Mouse (Mus musculus): ENCODE measurements around the gene Rpl38. TPM values are rescaled to one million over a fixed set of nuclear protein-coding genes. Genes with fewer than 3 reads are reported as not detected.

Gene Rpl38
- total RNA-seq (2022) = 1,000 to 10,000 TPM in 2 of 4 experiments, 100 to 1,000 TPM in 2; 690 to 1,011 (median 866) TPM

DNA sequence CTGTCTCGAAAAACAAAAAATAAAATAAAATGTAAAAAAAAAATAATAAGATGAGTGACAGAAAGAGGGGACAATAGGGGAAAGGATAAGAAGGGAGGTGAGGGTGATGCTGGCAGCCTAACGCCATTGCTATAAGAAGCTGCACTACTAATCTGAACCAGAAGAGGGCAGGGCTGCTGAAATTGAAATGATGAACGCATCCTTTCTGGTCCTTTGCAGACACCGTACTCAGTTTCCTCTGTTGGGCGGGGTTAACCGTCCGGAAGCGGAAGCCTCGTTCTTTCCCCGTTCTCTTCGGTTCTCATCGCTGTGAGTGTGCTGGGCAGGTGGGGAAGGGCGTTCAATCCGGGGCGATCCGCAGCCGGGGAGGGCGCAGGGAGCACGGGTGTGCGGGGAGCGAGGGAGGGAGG is at the start of gene Rpl38:
TSS of gene Rpl38 (plus strand) at position 224 of the 410 bp plus-strand sequence.
- peak; percentile 92 to 95 for DNase-seq (ENCODE audit: low spot score in 2 of 2)

DNA sequence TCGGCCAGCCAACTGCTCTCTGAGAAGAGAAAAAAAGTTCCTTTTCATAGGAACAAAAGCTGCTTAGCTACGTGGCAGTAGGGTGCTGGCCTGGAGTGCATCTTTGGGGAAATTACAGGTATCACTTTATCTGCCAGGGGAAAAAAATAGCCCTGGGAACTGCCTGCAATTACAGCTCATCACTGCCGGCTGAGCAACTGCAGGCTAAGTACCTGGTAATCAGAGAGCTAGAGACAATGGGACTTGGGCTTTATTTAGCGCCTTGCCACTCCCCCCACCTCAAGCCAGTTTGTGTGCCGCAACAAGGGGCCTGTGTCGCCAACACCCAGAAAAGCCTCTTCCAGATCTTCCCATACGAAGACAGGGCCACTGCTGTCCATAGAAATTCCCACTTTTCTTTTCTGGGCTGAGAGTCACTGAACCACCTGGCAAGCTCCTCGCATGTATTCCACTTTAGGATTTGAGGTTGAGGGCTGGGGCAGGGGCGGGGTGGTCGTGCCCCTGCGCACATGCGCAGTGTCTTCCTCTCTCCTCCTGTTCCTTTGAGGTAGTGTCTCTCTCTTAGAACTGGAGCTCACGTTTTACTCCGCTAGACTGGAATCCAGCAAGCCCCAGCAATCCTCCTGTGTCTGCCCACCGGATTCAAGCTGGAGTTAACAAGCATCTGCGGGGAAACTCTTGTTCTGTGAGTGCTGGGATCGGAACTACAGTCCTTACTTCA is 49.5 kb upstream of the Rpl38 start:
- DNase-seq (ENCODE audit: low spot score in 2 of 2) = no peak

DNA sequence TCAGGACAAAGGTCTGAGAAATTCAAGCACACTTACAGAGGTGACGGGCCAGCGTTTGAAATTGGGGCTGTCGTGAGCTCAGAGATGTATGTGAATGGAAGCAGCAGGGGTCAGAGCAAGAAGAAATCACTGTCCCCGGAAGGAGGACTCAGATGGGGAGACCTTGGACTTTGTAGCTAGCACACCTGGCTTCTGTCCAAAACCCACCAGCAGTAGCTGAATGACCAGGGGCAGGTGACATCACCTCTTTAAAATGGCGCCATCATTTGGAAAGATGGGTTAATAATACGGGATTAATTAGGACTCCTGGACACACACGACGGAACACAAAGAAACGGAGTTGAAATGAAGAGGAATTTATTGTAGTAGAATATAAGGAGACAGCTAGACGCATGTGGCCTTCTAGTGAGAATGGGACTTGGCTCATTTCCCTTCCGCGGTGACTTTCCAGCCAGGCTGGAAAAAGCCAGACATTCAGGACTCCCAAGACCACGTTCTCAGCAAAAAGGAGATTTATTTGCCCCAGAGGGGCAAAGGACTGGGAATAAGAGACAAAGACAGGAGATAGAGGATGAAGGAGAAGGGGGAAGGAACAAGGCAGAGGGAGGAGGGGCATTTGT is 42.1 kb upstream of the Rpl38 start:
- DNase-seq (ENCODE audit: low spot score in 2 of 2) = no peak

DNA sequence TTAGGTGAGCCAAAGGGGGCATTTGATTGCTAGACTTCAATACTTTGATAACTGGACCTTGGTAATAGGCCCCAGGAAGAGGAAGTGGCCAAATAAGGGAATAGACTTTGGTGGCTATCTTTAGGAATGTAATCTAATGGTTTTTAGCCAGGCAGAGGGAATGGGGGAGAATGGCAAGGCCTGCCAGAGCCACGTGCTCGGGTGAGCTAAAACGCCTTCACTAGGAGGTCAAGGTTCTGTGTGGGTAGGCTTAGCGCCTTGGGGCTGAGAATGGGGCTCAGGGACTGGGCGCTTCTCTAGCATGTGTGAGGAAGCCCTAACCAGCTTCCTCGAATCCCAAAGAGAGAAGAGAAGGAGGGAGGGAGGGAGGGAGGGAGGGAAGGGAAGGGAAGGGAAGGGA is 41.3 kb upstream of the Rpl38 start:
- no peak for DNase-seq (ENCODE audit: low spot score in 2 of 2)

DNA sequence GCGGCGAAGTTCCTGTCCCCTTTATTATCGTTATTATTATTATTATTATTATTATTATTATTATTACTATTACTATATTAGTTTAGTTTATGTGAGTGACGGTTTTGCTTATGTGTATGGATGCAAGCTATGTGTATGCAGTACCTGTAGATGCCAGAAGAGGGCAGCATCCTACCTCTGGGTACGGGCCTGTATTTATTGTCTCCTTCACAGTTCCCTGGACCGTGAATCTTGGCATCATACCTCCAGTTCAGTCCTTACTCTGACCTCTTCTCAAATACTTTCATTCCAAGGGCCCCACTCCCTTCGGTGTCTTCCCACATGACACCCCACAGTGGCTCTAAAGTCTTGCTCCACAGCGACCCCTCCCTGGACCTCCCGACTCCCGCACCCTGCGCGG is 40.3 kb upstream of the Rpl38 start:
- DNase-seq (ENCODE audit: low spot score in 2 of 2) = no peak

DNA sequence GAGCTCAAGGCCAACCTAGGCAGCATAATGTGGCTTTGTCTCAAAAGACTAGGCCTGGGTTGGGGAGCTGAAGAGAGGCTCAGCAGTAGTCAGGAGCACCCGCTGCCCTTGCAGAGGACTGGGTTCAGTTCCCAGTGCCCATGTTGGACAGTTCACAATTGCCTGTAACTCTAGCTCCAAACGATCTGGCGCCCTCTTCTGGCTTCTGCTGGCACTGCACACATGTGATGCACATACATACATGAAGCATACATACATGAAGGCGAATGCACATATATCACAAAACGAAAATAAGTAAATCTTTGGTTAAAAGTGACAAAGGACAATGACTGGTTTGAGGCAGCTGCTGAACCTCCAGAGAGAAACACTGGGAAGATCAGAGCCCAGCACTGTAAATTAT is 38.3 kb upstream of the Rpl38 start:
- no peak for DNase-seq (ENCODE audit: low spot score in 2 of 2)

DNA sequence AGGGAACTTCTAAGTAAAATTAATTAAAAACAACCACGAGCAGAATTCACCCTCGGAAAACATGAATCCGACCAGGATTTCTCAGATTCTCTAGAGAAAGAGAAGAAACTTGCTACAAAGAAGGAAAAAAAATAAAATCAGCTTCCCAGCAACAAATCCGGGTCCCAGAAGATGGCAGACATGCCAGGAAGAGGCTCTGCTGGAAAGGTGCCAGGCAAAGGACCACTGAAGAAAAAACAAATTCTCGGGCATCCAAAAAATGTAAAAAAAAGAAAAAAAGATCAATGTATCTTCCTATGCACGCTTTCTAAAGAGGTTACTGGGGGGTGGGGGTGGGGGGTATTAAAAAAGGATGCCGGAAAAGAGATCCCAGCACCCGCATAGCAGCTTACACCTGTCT is 36.1 kb upstream of the Rpl38 start:
- no peak for DNase-seq (ENCODE audit: low spot score in 2 of 2)

DNA sequence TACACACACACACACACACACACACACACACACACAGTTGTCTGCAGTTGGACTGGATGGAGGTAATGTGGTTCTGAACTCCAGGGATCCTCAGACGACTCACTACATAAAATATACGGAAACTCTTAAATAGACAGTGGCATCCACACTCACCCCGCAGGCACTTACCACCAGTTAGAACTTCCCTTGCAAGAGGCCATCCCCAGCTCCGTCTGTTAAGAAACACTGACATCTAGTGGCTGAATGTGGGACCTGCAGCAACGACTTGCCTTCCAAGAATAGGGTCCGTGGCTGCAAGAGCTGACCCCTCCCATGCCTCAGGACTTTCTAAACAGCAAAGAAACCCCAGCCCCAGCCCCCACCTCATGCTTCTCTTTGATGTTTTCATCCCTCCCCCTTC is 32.0 kb upstream of the Rpl38 start:
- peak; percentile 77 to 87 for DNase-seq (ENCODE audit: low spot score in 2 of 2)

DNA sequence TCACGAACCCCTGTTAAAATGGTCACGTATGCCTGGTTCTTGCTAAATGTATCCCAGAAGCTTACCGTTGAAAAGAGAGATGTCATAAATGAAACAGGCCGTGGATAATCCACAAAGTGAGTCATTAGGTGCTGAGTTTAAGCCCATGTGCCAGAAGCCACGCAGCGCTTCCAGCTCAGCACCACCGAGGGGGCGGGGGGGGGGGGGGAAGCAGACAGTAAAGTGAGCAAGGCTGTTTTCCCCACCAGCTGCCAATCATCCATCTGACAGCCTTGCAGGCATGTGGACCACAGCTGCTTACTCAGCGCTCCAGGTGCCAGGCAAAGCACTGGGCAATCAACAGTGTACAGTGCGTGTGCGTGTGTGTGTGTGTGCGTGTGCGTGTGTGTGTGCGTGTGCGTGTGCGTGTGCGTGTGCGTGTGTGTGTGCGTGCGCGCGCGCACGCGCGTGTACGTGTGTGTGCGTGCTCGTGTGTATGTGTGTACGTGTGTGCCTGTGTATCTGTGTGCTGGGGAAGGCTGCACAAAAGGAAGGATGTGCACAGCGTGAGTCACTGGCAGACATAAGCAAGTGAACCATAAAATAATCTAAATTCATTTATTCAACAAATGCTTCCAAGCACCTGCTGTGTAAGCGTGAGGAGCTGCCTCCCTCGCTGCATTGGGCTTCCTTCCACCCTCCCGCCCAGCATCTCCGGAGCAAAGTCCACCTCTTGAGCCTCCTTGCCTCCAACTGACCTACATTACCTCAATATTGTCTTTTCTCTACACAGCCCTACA is 31.4 kb upstream of the Rpl38 start:
- DNase-seq (ENCODE audit: low spot score in 2 of 2) = peak in 1 of 2 experiments; percentile 44

DNA sequence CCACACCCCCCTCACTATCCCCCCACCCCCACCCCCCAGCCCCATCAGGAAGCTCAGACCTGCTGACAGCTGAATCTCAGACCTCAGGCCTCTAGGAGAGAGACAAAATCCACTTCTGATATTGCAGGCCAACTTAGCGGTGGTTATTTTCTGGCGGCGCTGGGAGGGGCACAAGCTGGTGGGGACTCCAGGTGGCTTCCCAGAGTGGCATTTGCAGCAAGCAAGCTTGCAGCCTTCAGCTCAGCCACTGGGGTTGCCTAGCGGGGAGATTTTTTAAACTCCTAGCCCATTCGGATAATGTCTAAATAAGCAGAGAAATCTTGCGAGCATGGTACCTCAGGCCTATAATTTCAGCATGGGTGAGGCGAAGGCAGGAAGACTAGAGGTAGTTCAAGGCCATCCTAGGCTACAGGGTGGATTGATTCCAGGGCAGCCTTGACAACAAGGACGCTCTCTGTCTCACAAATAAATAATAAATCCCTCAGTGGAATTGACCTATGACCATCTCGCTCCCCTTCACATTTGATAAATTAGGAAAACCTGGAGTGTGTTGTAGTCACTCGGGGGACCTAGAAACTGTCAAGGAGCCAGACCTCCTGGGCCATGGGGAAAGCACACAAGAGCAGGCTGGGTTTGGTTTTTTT is 29.6 kb upstream of the Rpl38 start:
- DNase-seq (ENCODE audit: low spot score in 2 of 2) = no peak

DNA sequence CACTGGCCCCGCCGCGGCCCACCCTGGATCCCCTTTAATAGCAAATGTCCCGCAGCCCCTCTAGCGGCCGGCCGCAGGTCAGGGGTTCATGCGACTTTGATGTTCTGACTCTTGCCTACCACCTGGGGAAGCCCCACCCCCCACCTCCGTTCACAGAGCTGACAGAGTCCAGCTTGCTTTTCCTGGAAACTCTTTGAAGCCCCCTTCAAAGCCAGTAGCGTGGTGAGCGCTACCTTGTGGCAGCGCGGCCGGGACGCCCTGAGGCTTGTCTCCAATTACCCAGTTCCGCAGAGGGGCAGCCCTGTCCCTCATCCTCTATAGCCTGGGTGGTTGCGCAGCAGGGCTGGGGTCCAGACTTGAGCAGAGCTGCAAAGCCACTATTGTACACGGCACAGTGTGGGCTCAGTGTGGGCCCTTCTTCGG is 28.6 kb upstream of the Rpl38 start:
- DNase-seq (ENCODE audit: low spot score in 2 of 2) = no peak

DNA sequence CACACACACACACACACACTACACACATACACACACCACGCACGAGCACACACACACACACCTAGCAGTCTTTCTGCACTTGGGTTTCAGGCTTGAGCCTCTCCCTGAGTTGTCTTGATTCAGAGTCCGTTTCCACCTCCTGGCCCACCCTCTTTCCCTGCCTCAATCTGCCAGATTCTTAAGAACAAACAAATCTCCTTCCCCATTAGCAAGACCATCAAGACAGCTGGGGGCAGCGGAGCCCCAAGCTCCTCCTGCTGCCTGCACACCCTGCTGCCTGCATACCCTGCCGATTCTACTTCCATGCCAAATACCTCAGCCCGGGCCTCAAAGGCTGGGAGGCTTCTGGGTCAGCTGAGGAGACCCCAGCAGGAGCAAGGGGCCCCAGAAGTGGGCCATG is 27.7 kb upstream of the Rpl38 start:
- no peak for DNase-seq (ENCODE audit: low spot score in 2 of 2)

DNA sequence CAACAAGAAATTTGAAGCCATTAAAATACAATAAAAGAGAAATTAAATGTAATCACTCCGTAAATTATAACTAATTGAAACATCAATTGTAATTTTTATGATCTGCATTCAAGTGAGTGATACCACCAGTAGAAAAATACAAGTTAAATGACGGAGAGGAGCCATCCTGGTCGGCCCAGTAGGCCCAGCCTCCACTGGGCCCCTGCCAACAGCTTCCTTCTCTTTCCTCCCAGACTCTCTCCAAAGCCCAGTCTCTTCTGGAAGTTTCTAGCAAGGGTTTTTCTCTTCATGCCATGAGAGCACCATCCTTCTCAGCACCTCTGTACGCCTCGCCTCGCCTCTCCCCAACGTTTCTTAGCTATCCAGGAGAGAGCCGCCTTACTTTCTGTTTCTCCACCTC is 27.2 kb upstream of the Rpl38 start:
- no peak for DNase-seq (ENCODE audit: low spot score in 2 of 2)

DNA sequence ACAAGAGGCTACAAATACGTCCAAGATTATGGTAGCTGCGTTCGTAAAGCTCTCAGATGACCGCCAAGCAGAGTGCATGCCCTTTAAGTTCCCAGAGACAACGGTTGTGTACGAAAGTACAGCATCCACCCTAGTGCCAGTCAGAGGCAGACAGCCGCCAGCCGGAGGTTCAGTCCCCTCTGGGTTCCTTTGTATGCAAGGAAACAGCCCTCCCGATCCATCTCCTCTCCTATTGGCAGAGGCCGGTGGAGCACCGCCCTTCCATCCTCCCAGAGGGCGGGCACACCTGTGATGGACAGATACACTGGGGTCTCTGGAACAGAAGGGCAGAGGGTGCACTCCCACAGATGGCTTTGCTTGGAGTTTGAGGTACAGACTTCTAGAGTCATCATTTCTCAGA is 26.1 kb upstream of the Rpl38 start:
- DNase-seq (ENCODE audit: low spot score in 2 of 2) = no peak

DNA sequence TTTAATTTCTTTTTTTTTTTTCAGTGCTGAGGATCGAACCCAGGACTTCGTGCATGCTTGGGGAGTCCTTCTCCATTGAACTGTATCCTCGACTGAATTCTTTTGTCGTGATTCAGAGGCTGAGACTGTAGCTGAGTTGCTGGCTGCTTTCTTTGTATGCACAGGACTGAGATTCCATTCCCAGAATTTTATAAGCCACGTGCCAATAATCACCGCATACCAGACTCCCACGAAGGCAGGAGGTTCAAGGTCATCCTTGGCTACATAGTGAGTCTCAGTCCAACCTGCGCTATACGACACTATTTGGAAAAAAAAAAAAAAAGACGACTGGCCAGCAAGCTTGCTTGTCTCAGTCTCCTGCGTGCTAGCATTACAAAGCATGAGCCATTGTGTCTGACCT is 25.4 kb upstream of the Rpl38 start:
- DNase-seq (ENCODE audit: low spot score in 2 of 2) = no peak

DNA sequence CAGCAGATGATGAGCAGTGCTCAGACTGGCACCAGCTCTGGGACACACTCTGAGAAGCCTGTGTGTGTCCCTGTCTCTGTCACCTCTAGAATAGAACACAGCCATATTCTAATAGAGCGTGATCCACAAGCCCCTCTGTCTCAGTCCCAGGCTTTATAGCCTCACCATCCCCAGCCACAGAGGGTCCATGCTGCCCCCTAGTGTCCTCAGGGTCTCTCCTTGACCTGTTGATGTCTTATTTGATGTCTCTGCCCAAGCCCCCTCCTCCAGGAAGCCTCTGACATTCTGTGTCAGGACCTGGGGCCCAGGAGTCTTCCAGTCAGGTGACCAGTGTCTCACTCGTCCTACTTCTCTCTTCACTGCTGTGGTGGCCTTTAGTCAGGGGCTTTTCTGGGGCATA is 24.2 kb upstream of the Rpl38 start:
- no peak for DNase-seq (ENCODE audit: low spot score in 2 of 2)

DNA sequence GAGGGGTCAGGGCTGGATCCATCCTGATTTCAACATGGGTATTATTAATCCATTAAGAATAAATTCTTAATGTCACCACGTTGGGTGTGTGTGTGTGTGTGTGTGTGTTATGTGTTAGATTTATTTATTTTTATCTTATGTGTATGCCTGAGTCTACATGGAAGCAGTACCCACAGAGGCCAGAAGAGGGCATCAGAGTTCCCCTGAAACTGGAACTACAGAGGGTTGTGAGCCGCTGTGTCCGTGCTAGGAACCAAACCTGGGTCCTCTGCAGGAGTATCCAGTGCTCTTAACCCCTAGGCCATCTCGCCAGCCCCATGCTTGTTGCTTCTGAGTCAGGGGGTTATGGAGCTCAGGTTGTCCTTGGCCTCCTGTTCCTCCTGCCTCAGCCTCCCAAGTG is 18.8 kb upstream of the Rpl38 start:
- no peak for DNase-seq (ENCODE audit: low spot score in 2 of 2)

DNA sequence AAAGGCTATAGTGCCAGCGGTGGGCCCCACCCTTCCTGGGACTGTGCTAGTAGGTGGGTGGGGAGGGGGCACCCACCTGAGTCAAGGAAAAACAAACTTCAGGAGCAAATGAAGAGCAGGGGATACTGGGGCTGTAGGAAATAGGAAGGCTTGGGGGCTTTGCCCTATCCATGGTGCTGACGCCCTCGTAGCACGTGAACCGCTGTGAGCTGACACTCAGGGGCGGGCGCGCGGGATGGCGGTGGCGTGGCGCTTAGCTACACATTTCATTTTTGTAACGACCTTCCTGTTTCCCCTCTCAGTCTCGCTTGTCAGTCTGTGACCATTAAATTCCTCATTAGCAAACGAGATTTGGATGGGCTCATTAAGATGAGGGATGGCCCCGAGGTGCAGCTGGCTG is 15.8 kb upstream of the Rpl38 start:
- no peak for DNase-seq (ENCODE audit: low spot score in 2 of 2)

DNA sequence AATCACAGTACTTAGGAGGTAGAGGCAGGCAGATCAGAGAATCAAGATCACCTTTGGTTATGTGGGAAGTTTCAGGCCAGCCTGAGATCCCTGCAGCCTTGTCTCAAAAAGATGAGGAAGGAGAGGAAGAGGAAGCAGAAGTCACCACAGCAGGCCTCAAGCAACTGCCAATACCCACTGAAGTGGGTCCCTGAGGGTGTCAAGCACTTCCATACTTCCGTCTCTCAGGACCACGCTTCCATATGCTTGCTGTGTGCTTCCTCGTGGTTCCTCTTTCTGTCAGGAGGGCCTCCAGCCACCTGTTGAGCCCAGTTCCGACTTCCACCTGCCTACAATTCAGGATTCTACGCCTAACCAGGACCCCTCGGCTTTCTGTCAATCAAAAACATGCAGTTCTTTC is 14.7 kb upstream of the Rpl38 start:
- DNase-seq (ENCODE audit: low spot score in 2 of 2) = no peak

DNA sequence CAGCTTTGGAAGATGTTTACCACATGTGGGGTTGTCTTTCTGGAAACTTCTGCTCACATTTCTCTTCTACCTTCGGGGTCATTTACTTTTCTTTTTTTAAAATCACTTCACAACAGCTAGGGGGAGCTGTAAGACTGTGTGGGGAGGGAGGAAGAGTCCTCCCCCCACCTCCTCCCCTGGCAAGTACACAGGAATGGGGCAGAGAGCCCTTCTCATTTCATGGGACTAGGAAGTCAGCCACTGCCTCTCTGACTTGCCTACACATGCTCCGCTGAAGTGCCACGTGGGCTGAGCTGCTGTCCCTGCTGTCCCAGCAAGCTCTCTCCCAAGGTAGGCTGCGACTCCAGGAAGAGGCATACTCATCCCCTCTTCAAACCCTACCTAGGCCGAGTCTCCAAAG is 13.8 kb upstream of the Rpl38 start:
- DNase-seq (ENCODE audit: low spot score in 2 of 2) = no peak

DNA sequence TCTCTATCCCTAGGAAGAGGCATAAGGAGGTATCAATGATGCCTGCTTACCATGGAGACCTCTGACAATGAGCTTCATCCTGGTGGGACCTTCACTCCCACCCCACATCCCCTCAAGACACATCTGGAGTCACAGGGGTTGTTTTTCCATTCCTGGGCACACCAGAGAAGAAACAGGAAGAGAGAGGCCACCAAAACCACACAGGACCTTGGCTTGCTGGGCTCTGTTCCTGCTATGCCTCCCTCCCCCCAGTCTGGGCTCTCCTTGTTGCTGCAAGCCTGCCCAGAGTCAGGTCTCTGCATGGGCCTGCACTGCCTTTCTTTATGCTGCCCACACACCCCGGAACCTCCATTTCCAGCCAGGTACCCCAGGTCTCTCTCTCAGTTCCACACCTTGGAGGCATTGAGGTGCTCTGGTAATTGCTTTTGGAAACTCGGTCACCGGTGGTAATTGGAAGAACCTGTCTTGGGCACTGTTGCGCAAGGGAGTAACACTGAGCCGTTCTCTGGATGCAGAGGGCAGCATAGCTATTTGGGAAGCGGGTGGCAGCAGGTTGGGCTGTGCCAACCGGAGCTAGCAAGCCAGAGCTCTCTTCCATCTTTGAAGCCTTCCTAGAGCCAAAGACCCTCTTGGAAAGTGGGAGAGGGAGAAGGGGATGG is 12.8 kb upstream of the Rpl38 start:
- no peak for DNase-seq (ENCODE audit: low spot score in 2 of 2)
